Mouse (Mus musculus) left cerebral cortex, postnatal 25 days (tissue): ENCODE data around the gene Gm38392. TPM values are rescaled to one million over a fixed set of nuclear protein-coding genes. Genes with fewer than 3 reads are reported as not detected.

Experiments used
- DNase-seq, 2 experiments: peaks; one replicate each; pipeline ENCODE4 v3.0.0; 2022; ENCODE audit warnings: low spot score in 2 of 2, mixed read lengths in 1 of 2
- intact Hi-C: fragments of 180-260 bp; cut with DNase I; formaldehyde crosslinking; loops from one replicate; pipeline ENCODE4 v1.15.1; 2025
- total RNA-seq, 2 experiments: library from RNA; stranded (reverse); gene quantifications; 2 replicates each; pipeline ENCODE4 v1.2.3; 2021

Gene Gm38392
- total RNA-seq, 2 experiments from 2014 or later = 0.37 to 0.41 TPM

- intact Hi-C loops = loop anchor here (5.0 kb wide), 1 partner anchor 154 kb away; no protein-coding TSS in a partner anchor
- peak in 1 of 2 experiments; percentile 1 for DNase-seq
Measured at GRCm38 (mm10) chr3:88241045-88241786, 45.8 kb downstream of the Gm38392 start.

- peak in 1 of 2 experiments; percentile 43 for DNase-seq
- intact Hi-C loops = no loop called here
Measured at GRCm38 (mm10) chr3:88239446-88239845, 47.6 kb downstream of the Gm38392 start.

- DNase-seq = peak in 1 of 2 experiments; percentile 55
Measured at GRCm38 (mm10) chr3:88238866-88239391, 48.1 kb downstream of the Gm38392 start.

GRCm38 (mm10) chr3:88237556-88238194 is 49.3 kb downstream of the Gm38392 start:
- intact Hi-C loops = no loop called here
- DNase-seq = peak in 1 of 2 experiments; percentile 33

More at GRCm38 (mm10) chr3:88238866-88239391, 48.1 kb downstream of the Gm38392 start:
- intact Hi-C loops = no loop called here

GRCm38 (mm10) chr3:88237161-88237555 is 49.9 kb downstream of the Gm38392 start:
- intact Hi-C loops = no loop called here
- no peak for DNase-seq

- no peak for DNase-seq
- intact Hi-C loops = no loop called here
Measured at GRCm38 (mm10) chr3:88235616-88236015, 51.4 kb downstream of the Gm38392 start.

- DNase-seq = peak in 1 of 2 experiments; percentile 43
- intact Hi-C loops = no loop called here
Measured at GRCm38 (mm10) chr3:88235216-88235615, 51.8 kb downstream of the Gm38392 start.

- intact Hi-C loops = no loop called here
- DNase-seq = peak in 1 of 2 experiments; percentile 2
Measured at GRCm38 (mm10) chr3:88234041-88234440, 53.0 kb downstream of the Gm38392 start.

GRCm38 (mm10) chr3:88232851-88233649 is 54.0 kb downstream of the Gm38392 start:
- peak in 1 of 2 experiments; percentile 46 for DNase-seq
- intact Hi-C loops = loop anchor here (1.0 kb wide), 2 partner anchors 11 to 28 kb away; no protein-coding TSS in a partner anchor

GRCm38 (mm10) chr3:88232301-88232702 is 54.7 kb downstream of the Gm38392 start:
- peak in 1 of 2 experiments; percentile 87 for DNase-seq
- intact Hi-C loops = loop anchor here (1.0 kb wide), 2 partner anchors 10 to 27 kb away; no protein-coding TSS in a partner anchor

- intact Hi-C loops = no loop called here
- peak in 1 of 2 experiments; percentile 79 for DNase-seq
Measured at GRCm38 (mm10) chr3:88231061-88231641, 55.9 kb downstream of the Gm38392 start.

- DNase-seq = peak in 1 of 2 experiments; percentile 39
- intact Hi-C loops = no loop called here
Measured at GRCm38 (mm10) chr3:88230262-88231047, 56.6 kb downstream of the Gm38392 start.

GRCm38 (mm10) chr3:88229526-88229925 is 57.5 kb downstream of the Gm38392 start:
- DNase-seq = peak in 1 of 2 experiments; percentile 65
- intact Hi-C loops = no loop called here

- intact Hi-C loops = no loop called here
- peak in 1 of 2 experiments; percentile 36 for DNase-seq
Measured at GRCm38 (mm10) chr3:88228906-88229305, 58.1 kb downstream of the Gm38392 start.

GRCm38 (mm10) chr3:88227976-88228375 is 59.0 kb downstream of the Gm38392 start:
- intact Hi-C loops = no loop called here
- DNase-seq = peak; percentile 11 to 53

- DNase-seq = no peak
- intact Hi-C loops = no loop called here
Measured at GRCm38 (mm10) chr3:88227260-88227659, 59.8 kb downstream of the Gm38392 start.

GRCm38 (mm10) chr3:88226101-88226845 is 60.7 kb downstream of the Gm38392 start:
- peak; percentile 70 to 87 for DNase-seq
- intact Hi-C loops = no loop called here

GRCm38 (mm10) chr3:88224929-88225328 is 62.1 kb downstream of the Gm38392 start:
- intact Hi-C loops = loop anchor here (5.0 kb wide), 1 partner anchor 83 kb away; the partner anchor contains the start of gene Mef2d
- DNase-seq = no peak
